Mouse (Mus musculus) kidney, adult 2 months (tissue): ENCODE measurements around the gene Fry.

Experiments used
- CTCF ChIP-seq: fragments of 200-500 bp; conservative IDR thresholded peaks from 2 replicates; pipeline ENCODE4 v1.5.1; 2011; ENCODE audit warnings: low read depth, mild to moderate bottlenecking, control low read depth, low read length, moderate library complexity, mixed read lengths; ENCODE audit not compliant: insufficient read depth, insufficient read length
- POLR2A ChIP-seq: fragments of 200-500 bp; IDR thresholded peaks from one replicate; pipeline ENCODE4 v1.6.1; 2011; ENCODE audit warnings: low read depth, low read length, control low read depth

- TF ChIP-seq CTCF (0 out of 2 replicates have a peak, but pooled peaks have one; percentile 13), POLR2A (no peak)
Observed at GRCm38 (mm10) chr5:150229776-150230175, 111.3 kb downstream of the Fry start.
